Mouse (Mus musculus) heart, adult 2 months (tissue): ENCODE data around the gene Psat1.

Source experiments
- CTCF ChIP-seq: fragments of 200-600 bp; IDR thresholded peaks from 2 replicates; pipeline ENCODE4 v1.8.1; 2022; ENCODE audit warnings: antibody characterized with exemption, mild to moderate bottlenecking, moderate library complexity
- POLR2A ChIP-seq: fragments of 200-500 bp; IDR thresholded peaks from 2 replicates; pipeline ENCODE4 v1.6.1; 2011; ENCODE audit warnings: mild to moderate bottlenecking, low read depth, low read length, control low read depth; ENCODE audit not compliant: insufficient read depth

GRCm38 (mm10) chr19:15888466-15888865, 58.7 kb downstream of the Psat1 start:
- TF ChIP-seq POLR2A (no peak), CTCF (no peak)
